Mouse (Mus musculus): ENCODE results near the gene Cutal. TPM values are rescaled to one million over a fixed set of nuclear protein-coding genes. Genes with fewer than 3 reads are reported as not detected.

Cutal gene
- polyA plus RNA-seq, 1 experiment from 2014 or later, result 0.24 TPM

- H3K9me3 ChIP-seq, result no peaks in the 10 kb centered on the region
- no peaks in the 10 kb centered on the region for H3K4me1 ChIP-seq
- no peak overlapping the region for H3K4me3 ChIP-seq
- H3K27me3 ChIP-seq, result no peaks in the 10 kb centered on the region
- no peak overlapping the region for H3K27ac ChIP-seq (replicated peaks)
- no peak overlapping the region for H3K4me2 ChIP-seq (replicated peaks)
- no peak for ATAC-seq (replicated peaks)
- WGBS, result 90% methylated on average over 11 of the region's 11 CpGs
- H3K36me3 ChIP-seq, result no peaks in the 10 kb centered on the region
- H3K9ac ChIP-seq (replicated peaks), result no peak overlapping the region
Observed at GRCm38 (mm10) chr2:34843211-34843939, 30.8 kb upstream of the Cutal start.

- Histone ChIP-seq H3K4me3 (no peak overlapping the region), H3K4me1 (no peaks in the 10 kb centered on the region), H3K4me2 (replicated peaks) (no peak overlapping the region), H3K27ac (replicated peaks) (no peak overlapping the region), H3K9me3 (no peaks in the 10 kb centered on the region), H3K9ac (replicated peaks) (no peak overlapping the region), H3K36me3 (peaks cover 20% of the 10 kb centered on the region), H3K27me3 (no peaks in the 10 kb centered on the region)
- WGBS, result 83% methylated on average over 1 of the region's 1 CpGs
- ATAC-seq (replicated peaks), result no peak
Observed at GRCm38 (mm10) chr2:34847702-34848101, 26.5 kb upstream of the Cutal start.

GRCm38 (mm10) chr2:34855265-34855664 is 18.9 kb upstream of the Cutal start:
- H3K4me1 ChIP-seq, result no peaks in the 10 kb centered on the region
- no peaks in the 10 kb centered on the region for H3K27me3 ChIP-seq
- no peak overlapping the region for H3K9ac ChIP-seq (replicated peaks)
- no peaks in the 10 kb centered on the region for H3K9me3 ChIP-seq
- WGBS, result 91% methylated on average over 4 of the region's 4 CpGs
- no peak overlapping the region for H3K4me3 ChIP-seq
- H3K4me2 ChIP-seq (replicated peaks), result no peak overlapping the region
- H3K36me3 ChIP-seq, result peaks cover 92% of the 10 kb centered on the region
- H3K27ac ChIP-seq (replicated peaks), result no peak overlapping the region
- ATAC-seq (replicated peaks), result no peak

- Histone ChIP-seq H3K4me1 (no peaks in the 10 kb centered on the region), H3K36me3 (peaks cover 83% of the 10 kb centered on the region), H3K4me3 (no peak overlapping the region), H3K9me3 (no peaks in the 10 kb centered on the region), H3K27ac (replicated peaks) (no peak overlapping the region), H3K27me3 (no peaks in the 10 kb centered on the region), H3K4me2 (replicated peaks) (no peak overlapping the region), H3K9ac (replicated peaks) (no peak overlapping the region)
- 90% methylated on average over 8 of the region's 8 CpGs for WGBS
- ATAC-seq (replicated peaks), result no peak
Observed at GRCm38 (mm10) chr2:34857728-34858127, 16.5 kb upstream of the Cutal start.

GRCm38 (mm10) chr2:34869680-34870079 is 4.5 kb upstream of the Cutal start:
- no peak for ATAC-seq (replicated peaks)
- Histone ChIP-seq H3K36me3 (peaks cover 15% of the 10 kb centered on the region), H3K4me2 (replicated peaks) (peak overlapping the region; percentile 79), H3K27me3 (peaks cover 19% of the 10 kb centered on the region), H3K4me3 (peak overlapping the region; percentile 87), H3K27ac (replicated peaks) (no peak overlapping the region), H3K9me3 (no peaks in the 10 kb centered on the region), H3K4me1 (peaks cover 32% of the 10 kb centered on the region), H3K9ac (replicated peaks) (peak overlapping the region; percentile 97)
- WGBS, result 29% methylated on average over 5 of the region's 5 CpGs

- Histone ChIP-seq H3K9ac (replicated peaks) (peak overlapping the region; percentile 97), H3K27me3 (peaks cover 25% of the 10 kb centered on the region), H3K9me3 (no peaks in the 10 kb centered on the region), H3K4me2 (replicated peaks) (peak overlapping the region; percentile 79), H3K4me1 (peaks cover 32% of the 10 kb centered on the region), H3K36me3 (peaks cover 4% of the 10 kb centered on the region; the same call in 1 of the 2 replicates), H3K4me3 (peak overlapping the region; percentile 87), H3K27ac (replicated peaks) (peak overlapping the region; percentile 89)
- under 1% methylated on average over 67 of the region's 67 CpGs for WGBS
- ATAC-seq (replicated peaks), result peak; percentile 98
Observed at GRCm38 (mm10) chr2:34870520-34871474, 3.4 kb upstream of the Cutal start.

- 12% methylated on average over 8 of the region's 8 CpGs for WGBS
- H3K27ac ChIP-seq (replicated peaks), result no peak within 1 kb of the TSS
- H3K9ac ChIP-seq (replicated peaks), result no peak within 1 kb of the TSS
- peaks cover 30% of the 10 kb centered on the region for H3K27me3 ChIP-seq
- peaks cover 7% of the 10 kb centered on the region for H3K4me1 ChIP-seq
- no peaks in the 10 kb centered on the region for H3K9me3 ChIP-seq
- H3K4me2 ChIP-seq (replicated peaks), result no peak within 1 kb of the TSS
- H3K36me3 ChIP-seq, result no peaks in the 10 kb centered on the region
- H3K4me3 ChIP-seq, result no peak within 1 kb of the TSS
- ATAC-seq (replicated peaks), result no peak
Observed at GRCm38 (mm10) chr2:34874816-34875345, 685 bp downstream of the Cutal start, which contains the start of gene Psmd5. Gene Psmd5, minus strand, starts transcription at chr2:34874968.

- Histone ChIP-seq H3K4me3 (no peak overlapping the region), H3K27ac (replicated peaks) (no peak overlapping the region), H3K9ac (replicated peaks) (no peak overlapping the region), H3K4me1 (no peaks in the 10 kb centered on the region), H3K9me3 (no peaks in the 10 kb centered on the region), H3K27me3 (peaks cover 8% of the 10 kb centered on the region), H3K4me2 (replicated peaks) (no peak overlapping the region), H3K36me3 (no peaks in the 10 kb centered on the region)
- 90% methylated on average over 10 of the region's 10 CpGs for WGBS
- no peak for ATAC-seq (replicated peaks)
Observed at GRCm38 (mm10) chr2:34880054-34880453, 5.9 kb downstream of the Cutal start.

GRCm38 (mm10) chr2:34882757-34883156 is 8.6 kb downstream of the Cutal start:
- 96% methylated on average over 2 of the region's 2 CpGs for WGBS
- no peak overlapping the region for H3K4me3 ChIP-seq

GRCm38 (mm10) chr2:34883190-34883589 is 9.0 kb downstream of the Cutal start:
- Histone ChIP-seq H3K4me1 (no peaks in the 10 kb centered on the region), H3K9me3 (no peaks in the 10 kb centered on the region), H3K36me3 (no peaks in the 10 kb centered on the region), H3K9ac (replicated peaks) (no peak overlapping the region), H3K27ac (replicated peaks) (no peak overlapping the region), H3K4me2 (replicated peaks) (no peak overlapping the region), H3K4me3 (no peak overlapping the region), H3K27me3 (no peaks in the 10 kb centered on the region)
- WGBS, result 62% methylated on average over 5 of the region's 5 CpGs
- ATAC-seq (replicated peaks), result no peak

More at GRCm38 (mm10) chr2:34882757-34883156, 8.6 kb downstream of the Cutal start:
- Histone ChIP-seq H3K4me2 (replicated peaks) (no peak overlapping the region), H3K9me3 (no peaks in the 10 kb centered on the region), H3K27me3 (no peaks in the 10 kb centered on the region), H3K9ac (replicated peaks) (no peak overlapping the region), H3K27ac (replicated peaks) (no peak overlapping the region), H3K4me1 (no peaks in the 10 kb centered on the region), H3K36me3 (no peaks in the 10 kb centered on the region)
- ATAC-seq (replicated peaks), result no peak

- H3K4me1 ChIP-seq, result no peaks in the 10 kb centered on the region
- H3K9ac ChIP-seq (replicated peaks), result no peak overlapping the region
- H3K4me2 ChIP-seq (replicated peaks), result no peak overlapping the region
- no peak for ATAC-seq (replicated peaks)
- H3K27ac ChIP-seq (replicated peaks), result no peak overlapping the region
- WGBS, result 92% methylated on average over 2 of the region's 2 CpGs
- no peaks in the 10 kb centered on the region for H3K9me3 ChIP-seq
- H3K4me3 ChIP-seq, result no peak overlapping the region
- H3K36me3 ChIP-seq, result no peaks in the 10 kb centered on the region
- no peaks in the 10 kb centered on the region for H3K27me3 ChIP-seq
Observed at GRCm38 (mm10) chr2:34884186-34884585, 10.0 kb downstream of the Cutal start.

GRCm38 (mm10) chr2:34893950-34894349 is 19.8 kb downstream of the Cutal start:
- no peak for ATAC-seq (replicated peaks)
- no peak overlapping the region for H3K4me2 ChIP-seq (replicated peaks)
- no peaks in the 10 kb centered on the region for H3K36me3 ChIP-seq
- H3K9ac ChIP-seq (replicated peaks), result no peak overlapping the region
- H3K27ac ChIP-seq (replicated peaks), result no peak overlapping the region
- no peaks in the 10 kb centered on the region for H3K9me3 ChIP-seq
- H3K4me1 ChIP-seq, result no peaks in the 10 kb centered on the region
- H3K4me3 ChIP-seq, result no peak overlapping the region
- H3K27me3 ChIP-seq, result no peaks in the 10 kb centered on the region
- 79% methylated on average over 5 of the region's 5 CpGs for WGBS
